25 mouse cellular contexts compared by ENCODE assay signal in the genomic region with DNA sequence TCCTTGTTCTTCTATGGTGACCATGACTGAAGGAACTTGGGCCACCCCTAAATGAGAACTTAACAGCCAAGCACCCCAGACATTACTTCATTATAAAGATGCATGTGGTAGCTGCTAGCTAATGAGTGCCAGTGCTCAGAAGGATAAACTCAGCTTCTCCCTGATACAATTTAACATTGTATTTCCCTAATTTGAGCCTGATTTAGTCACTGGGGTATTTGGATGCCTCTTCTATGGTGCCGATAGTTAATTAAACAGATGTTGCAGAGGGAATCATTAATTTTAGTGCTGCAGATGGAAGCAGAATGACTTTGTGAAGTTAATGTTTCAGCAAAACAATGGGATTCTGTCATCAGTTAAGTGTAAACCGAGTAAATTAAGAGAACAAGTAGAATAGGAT.
"Had no signal": no experiment of that assay in that cellular context is flagged by ENCODE, and none has a peak within 500 bp of the region (broad histone marks: within the 10 kb centered on the region; RNA-seq: fewer than 3 reads in every experiment).

No protein-coding gene starts in this region.

- H3K4me1 ChIP-seq: heart, embryonic 10.5 days; heart, embryonic 13.5 days; heart, embryonic 15.5 days; hindbrain, embryonic 13.5 days; kidney, embryonic 15.5 days; limb, embryonic 13.5 days; limb, embryonic 15.5 days; liver, embryonic 12.5 days had no signal

- H3K4me3 ChIP-seq: gastrocnemius, adult 2 months; heart, embryonic 10.5 days; heart, embryonic 13.5 days; heart, embryonic 15.5 days; hindbrain, embryonic 13.5 days; kidney, embryonic 15.5 days; limb, embryonic 13.5 days; limb, embryonic 15.5 days; liver, embryonic 12.5 days had no signal

- H3K9ac ChIP-seq: heart, embryonic 13.5 days; heart, embryonic 15.5 days; hindbrain, embryonic 13.5 days; kidney, embryonic 15.5 days; limb, embryonic 13.5 days; limb, embryonic 15.5 days; liver, embryonic 12.5 days had no signal

- H3K27ac ChIP-seq: gastrocnemius, adult 2 months; heart, embryonic 10.5 days; heart, embryonic 13.5 days; heart, embryonic 15.5 days; hindbrain, embryonic 13.5 days; hindbrain, postnatal 0 days; kidney, embryonic 15.5 days; kidney, postnatal 0 days; limb, embryonic 13.5 days; limb, embryonic 15.5 days; liver, embryonic 12.5 days had no signal

- H3K9me3 ChIP-seq: heart, embryonic 10.5 days; heart, embryonic 13.5 days; heart, embryonic 15.5 days; hindbrain, embryonic 13.5 days; kidney, embryonic 15.5 days; limb, embryonic 13.5 days; limb, embryonic 15.5 days; liver, embryonic 12.5 days had no signal

- DNase-seq: gastrocnemius, adult 2 months; gastrocnemius, postnatal 10 days; gastrocnemius, postnatal 25 days; heart, adult 18-20 months; heart, postnatal 14 days; heart, postnatal 36 days; kidney, adult 11 months; kidney, adult 2 months; kidney, adult 9 months; kidney, postnatal 14 days; kidney, postnatal 36 days; layer of hippocampus, adult 9-11 months; layer of hippocampus, postnatal 36 days; left cerebral cortex, postnatal 4 days had no signal

- H3K27me3 ChIP-seq: heart, embryonic 13.5 days; heart, embryonic 15.5 days; hindbrain, embryonic 13.5 days; kidney, embryonic 15.5 days; limb, embryonic 13.5 days; limb, embryonic 15.5 days; liver, embryonic 12.5 days had no signal

- H3K36me3 ChIP-seq: heart, embryonic 10.5 days; heart, embryonic 13.5 days; heart, embryonic 15.5 days; hindbrain, embryonic 13.5 days; kidney, embryonic 15.5 days; limb, embryonic 13.5 days; limb, embryonic 15.5 days; liver, embryonic 12.5 days had no signal

- ATAC-seq: hindbrain, postnatal 0 days; intestine, embryonic 16.5 days; liver, embryonic 12.5 days had no signal

- H3K4me2 ChIP-seq: heart, embryonic 13.5 days; heart, embryonic 15.5 days; hindbrain, embryonic 13.5 days; kidney, embryonic 15.5 days; limb, embryonic 13.5 days; limb, embryonic 15.5 days; liver, embryonic 12.5 days had no signal
